Mouse (Mus musculus): ENCODE results near the gene Psmd4.

DNA sequence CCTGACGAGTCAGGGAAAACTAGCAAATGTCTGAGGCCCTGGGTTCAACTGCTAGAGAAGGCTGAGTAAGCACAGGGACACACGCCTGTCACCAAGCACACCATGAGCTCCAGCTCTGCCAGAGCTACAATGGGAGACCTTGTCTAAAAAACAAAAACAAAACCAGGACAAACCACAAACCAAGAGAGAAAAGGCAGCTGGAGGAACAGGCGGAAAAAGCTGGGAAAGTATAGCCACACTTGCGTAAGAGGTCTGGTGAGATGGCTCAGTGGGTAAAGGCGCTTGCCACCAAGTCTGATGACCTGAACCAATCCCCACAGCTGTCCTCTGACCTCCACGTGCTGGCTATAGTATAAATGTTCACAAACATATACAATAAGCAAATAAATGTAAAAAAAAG is 23.7 kb upstream of the Psmd4 start:
- no peak for TF ChIP-seq CTCF (IDR thresholded peaks at IDR 0.05; ENCODE audit: low read depth, low read length)
- TF ChIP-seq POLR2A (IDR thresholded peaks at IDR 0.05; ENCODE audit: extremely low read depth, insufficient read depth, low read length) = no peak

Measured in liver, adult 2 months (tissue).